Mouse (Mus musculus) limb, embryonic 13.5 days (tissue): ENCODE measurements at regions not wholly inside any gene's neighbourhood (a gene's known extent, or its start where the extent isn't known, plus 50 kb on each side); places are given as distances from the start of the nearest gene placed in this dataset.

ENCODE experiments used
- ATAC-seq: fragments of 200-750 bp; cut with Nextera tagmentation; 2 replicates; pipeline ENCODE4 v1.8.0; 2017; ENCODE audit warnings: low read depth, moderate number of reproducible peaks, moderate TSS enrichment; ENCODE audit not compliant: low FRiP score
- H3K27ac ChIP-seq: fragments of 300-500 bp; sonication (generic); 2 replicates; pipeline ENCODE4 v1.5.1; 2015; ENCODE audit warnings: inconsistent platforms, mild to moderate bottlenecking, moderate library complexity
- H3K27me3 ChIP-seq: fragments of 300-500 bp; sonication (generic); 2 replicates; pipeline ENCODE4 v1.6.1; 2015; ENCODE audit warnings: mild to moderate bottlenecking, inconsistent platforms
- H3K36me3 ChIP-seq: fragments of 300-500 bp; sonication (generic); 2 replicates; pipeline ENCODE4 v1.6.1; 2015; ENCODE audit warnings: inconsistent platforms, mild to moderate bottlenecking, moderate library complexity
- H3K4me1 ChIP-seq: fragments of 300-500 bp; sonication (generic); 2 replicates; pipeline ENCODE4 v1.6.1; 2015; ENCODE audit warnings: inconsistent platforms
- H3K4me2 ChIP-seq: fragments of 300-500 bp; sonication (generic); replicated peaks from 2 replicates; pipeline ENCODE4 v1.6.1; 2015; ENCODE audit warnings: inconsistent platforms, mild to moderate bottlenecking, moderate library complexity
- H3K4me3 ChIP-seq: fragments of 300-500 bp; sonication (generic); 2 replicates; pipeline ENCODE4 v1.5.1; 2015; ENCODE audit warnings: moderate library complexity, mild to moderate bottlenecking, inconsistent platforms
- H3K9ac ChIP-seq: fragments of 300-500 bp; sonication (generic); 2 replicates; pipeline ENCODE4 v1.6.1; 2015; ENCODE audit warnings: mild to moderate bottlenecking, inconsistent platforms
- H3K9me3 ChIP-seq: fragments of 300-500 bp; sonication (generic); 2 replicates; pipeline ENCODE4 v1.6.1; 2016; ENCODE audit warnings: inconsistent platforms
- WGBS: fragments of 180-500 bp; shearing (Covaris S2); methylation state at CpG from one replicate; pipeline ENCODE4 v1.1.7; 2015; 5-methylcytosine and 5-hydroxymethylcytosine counted together

GRCm38 (mm10) chr1:143860319-143860718 is 83.2 kb downstream of the Uchl5 start:
- no peak overlapping the region for H3K4me2 ChIP-seq
- no peaks in the 10 kb centered on the region for H3K4me1 ChIP-seq

GRCm38 (mm10) chr1:143858532-143858931 is 81.5 kb downstream of the Uchl5 start:
- Histone ChIP-seq H3K27me3 (no peaks in the 10 kb centered on the region), H3K4me3 (no peak overlapping the region), H3K9me3 (no peaks in the 10 kb centered on the region), H3K4me1 (no peaks in the 10 kb centered on the region), H3K27ac (no peak overlapping the region), H3K9ac (no peak overlapping the region), H3K36me3 (no peaks in the 10 kb centered on the region), H3K4me2 (no peak overlapping the region)
- ATAC-seq, result no peak

More at GRCm38 (mm10) chr1:143860319-143860718, 83.2 kb downstream of the Uchl5 start:
- no peak overlapping the region for H3K9ac ChIP-seq
- no peak for ATAC-seq
- no peak overlapping the region for H3K27ac ChIP-seq
- H3K9me3 ChIP-seq, result no peaks in the 10 kb centered on the region
- no peaks in the 10 kb centered on the region for H3K36me3 ChIP-seq
- 66% methylated on average over 10 of the region's 10 CpGs for WGBS
- H3K4me3 ChIP-seq, result no peak overlapping the region
- H3K27me3 ChIP-seq, result no peaks in the 10 kb centered on the region
